Comparison of ENCODE assay signal across 8 mouse cellular contexts in the genomic region with DNA sequence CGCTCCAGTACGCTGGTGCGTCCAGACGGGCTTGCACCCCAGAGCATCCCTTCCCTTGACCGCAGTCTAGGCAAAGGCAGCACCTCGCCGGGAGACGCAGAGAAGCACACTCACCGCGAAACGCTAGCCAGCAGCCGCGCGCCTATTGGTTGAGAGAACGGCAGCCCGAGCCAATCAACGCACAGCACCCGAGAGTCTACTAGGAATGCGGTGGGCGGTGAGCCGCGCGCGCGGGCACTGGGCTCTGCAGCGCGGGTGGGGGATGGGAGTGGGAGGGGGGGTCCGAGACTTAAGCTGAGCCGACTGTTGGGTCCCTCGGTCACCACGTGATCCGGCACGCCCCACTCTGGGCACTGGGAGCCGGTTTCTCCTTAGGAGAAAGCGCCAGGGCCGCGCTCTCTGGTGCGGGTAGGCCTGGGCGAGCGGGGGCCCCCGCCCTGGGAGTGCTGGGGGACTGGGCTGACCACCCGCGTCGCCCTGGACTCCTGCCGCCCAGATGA. TPM values are rescaled to one million over a fixed set of nuclear protein-coding genes. Genes with fewer than 3 reads are reported as not detected.
DNase-seq lines count a peak whose midpoint lies in the region; ATAC-seq lines count a peak whose summit lies in the region.

No protein-coding gene starts in this region.

- peak overlapping the region; percentile 58 for H3K9ac ChIP-seq in hindbrain, embryonic 15.5 days

- H3K27ac ChIP-seq in hindbrain, embryonic 15.5 days (replicated peaks): peak overlapping the region; percentile 93

- no peaks in the 10 kb centered on the region for H3K27me3 ChIP-seq in hindbrain, embryonic 15.5 days

- WGBS in hindbrain, embryonic 15.5 days: 7% methylated on average over 42 of the region's 45 CpGs

- peak overlapping the region; percentile 43 for H3K4me3 ChIP-seq in hindbrain, embryonic 15.5 days

- no peaks in the 10 kb centered on the region for H3K36me3 ChIP-seq in hindbrain, embryonic 15.5 days

- H3K9me3 ChIP-seq in hindbrain, embryonic 15.5 days: no peaks in the 10 kb centered on the region

- ATAC-seq in hindbrain, embryonic 15.5 days (ENCODE audit: low FRiP score, low read depth): peak; percentile 93

- DNase-seq in WW6 (ENCODE audit: low read depth, low spot score): peak; percentile 86
- peak; percentile 95 for DNase-seq in cerebellum, postnatal 36 days
- peak; percentile 92 to 95 for DNase-seq in frontal cortex, postnatal 36 days (ENCODE audit: low spot score in 2 of 2)
- DNase-seq in layer of hippocampus, postnatal 36 days: peak; percentile 89 to 91
- peak; percentile 93 for DNase-seq in lung, postnatal 25 days (ENCODE audit: low spot score)
- DNase-seq in retina, postnatal 7 days (ENCODE audit: low read depth, low spot score): peak; percentile 90
- DNase-seq in urinary bladder, adult 18-20 months (ENCODE audit: low spot score in 2 of 2): peak; percentile 71 to 82

- H3K4me1 ChIP-seq in hindbrain, embryonic 15.5 days (replicated peaks): peaks cover 52% of the 10 kb centered on the region

- peak overlapping the region; percentile 89 for H3K4me2 ChIP-seq in hindbrain, embryonic 15.5 days

RNA-seq across cellular contexts. Expression of a gene that starts 37.5 kb away (rescaled TPM):
- 3,943 and 4,131 TPM in 2 replicates for polyA plus RNA-seq in hindbrain, embryonic 15.5 days (2015; fragmentation: Nextera tagmentation; extraction: Ambion mirVana)
- total RNA-seq in layer of hippocampus, postnatal 36 days (2021): 1,000 to 10,000 TPM; 1,262 to 1,401 TPM

RNA-seq across cellular contexts. Expression of a gene that starts 50.5 kb away (rescaled TPM):
- polyA plus RNA-seq in hindbrain, embryonic 15.5 days (2015; fragmentation: Nextera tagmentation; extraction: Ambion mirVana): 0.88 and 1.6 TPM in 2 replicates
- 1 to 10 TPM in 1 of 2 experiments, not detected in 1; 1.0 TPM for total RNA-seq in layer of hippocampus, postnatal 36 days (2021)

Comparison
In these comparisons a context has a peak if more than half of its experiments do, and no peak if none do; other contexts are left out.
1. Peak in every context shown above with its lines: DNase-seq, ATAC-seq, H3K4me3 ChIP-seq and H3K27ac ChIP-seq.